Mouse (Mus musculus): ENCODE measurements around the gene Hnrnpdl. TPM values are rescaled to one million over a fixed set of nuclear protein-coding genes. Genes with fewer than 3 reads are reported as not detected.
A peak's percentile ranks its signal among the peaks of the same experiment; 100 is the strongest.

Hnrnpdl gene
- polyA plus RNA-seq, 2 experiments, result 184 to 454 TPM

- no peaks in the 10 kb centered on the region for H3K27me3 ChIP-seq (ENCODE audit: control insufficient read depth, insufficient read depth, low read length)
- H3K27ac ChIP-seq (replicated peaks; ENCODE audit: low read depth, low read length), result no peak overlapping the region
- TF ChIP-seq POLR2A (IDR thresholded peaks at IDR 0.05; ENCODE audit: borderline replicate concordance, extremely low read depth, insufficient read depth, insufficient read length), result no peak
- WGBS, result 13% methylated on average over 6 of the region's 6 CpGs
- H3K36me3 ChIP-seq (ENCODE audit: control insufficient read depth, insufficient read depth, low read length), result peaks cover 37% of the 10 kb centered on the region
- no peak overlapping the region for H3K4me2 ChIP-seq (replicated peaks; ENCODE audit: low read depth, low read length, severe bottlenecking)
- H3K4me1 ChIP-seq (ENCODE audit: control insufficient read depth, insufficient read depth, low read length), result peaks cover 2% of the 10 kb centered on the region; the same call in 1 of the 2 replicates
- no peak overlapping the region for H3K4me3 ChIP-seq (replicated peaks; ENCODE audit: low read length)
- H3K9ac ChIP-seq (ENCODE audit: low read depth, low read length, severe bottlenecking), result no peak overlapping the region
- peak; percentile 91 for DNase-seq (ENCODE audit: low spot score)
- no peaks in the 10 kb centered on the region for H3K9me3 ChIP-seq (ENCODE audit: control insufficient read depth, low read length)
- ATAC-seq (ENCODE audit: low FRiP score, low read depth), result peak; percentile 78
Measured at GRCm38 (mm10) chr5:100030069-100030468, 9.4 kb downstream of the Hnrnpdl start.

- WGBS, result 75% methylated on average over 1 of the region's 1 CpGs
- no peaks in the 10 kb centered on the region for H3K27me3 ChIP-seq (ENCODE audit: control insufficient read depth, insufficient read depth, low read length)
- no peak for TF ChIP-seq POLR2A (IDR thresholded peaks at IDR 0.05; ENCODE audit: borderline replicate concordance, extremely low read depth, insufficient read depth, insufficient read length)
- H3K27ac ChIP-seq (replicated peaks; ENCODE audit: low read depth, low read length), result no peak overlapping the region
- ATAC-seq (ENCODE audit: low FRiP score, low read depth) (no peak), DNase-seq (ENCODE audit: low spot score) (no peak)
- no peaks in the 10 kb centered on the region for H3K9me3 ChIP-seq (ENCODE audit: control insufficient read depth, low read length)
- H3K4me2 ChIP-seq (replicated peaks; ENCODE audit: low read depth, low read length, severe bottlenecking), result no peak overlapping the region
- no peaks in the 10 kb centered on the region for H3K36me3 ChIP-seq (ENCODE audit: control insufficient read depth, insufficient read depth, low read length)
- H3K9ac ChIP-seq (ENCODE audit: low read depth, low read length, severe bottlenecking), result no peak overlapping the region
- no peak overlapping the region for H3K4me3 ChIP-seq (replicated peaks; ENCODE audit: low read length)
- no peaks in the 10 kb centered on the region for H3K4me1 ChIP-seq (ENCODE audit: control insufficient read depth, insufficient read depth, low read length)
Measured at GRCm38 (mm10) chr5:100024868-100025267, 14.6 kb downstream of the Hnrnpdl start.

- no peak for DNase-seq (ENCODE audit: low spot score)
- WGBS, result 72% methylated on average over 5 of the region's 5 CpGs
- H3K27ac ChIP-seq (replicated peaks; ENCODE audit: low read depth, low read length), result no peak overlapping the region
- H3K4me3 ChIP-seq (replicated peaks; ENCODE audit: low read length), result no peak overlapping the region
- H3K9me3 ChIP-seq (ENCODE audit: control insufficient read depth, low read length), result no peaks in the 10 kb centered on the region
- no peak for TF ChIP-seq POLR2A (IDR thresholded peaks at IDR 0.05; ENCODE audit: borderline replicate concordance, extremely low read depth, insufficient read depth, insufficient read length)
- no peaks in the 10 kb centered on the region for H3K27me3 ChIP-seq (ENCODE audit: control insufficient read depth, insufficient read depth, low read length)
- H3K4me1 ChIP-seq (ENCODE audit: control insufficient read depth, insufficient read depth, low read length), result no peaks in the 10 kb centered on the region
- no peak overlapping the region for H3K4me2 ChIP-seq (replicated peaks; ENCODE audit: low read depth, low read length, severe bottlenecking)
- ATAC-seq (ENCODE audit: low FRiP score, low read depth), result no peak
- no peak overlapping the region for H3K9ac ChIP-seq (ENCODE audit: low read depth, low read length, severe bottlenecking)
- no peaks in the 10 kb centered on the region for H3K36me3 ChIP-seq (ENCODE audit: control insufficient read depth, insufficient read depth, low read length)
Measured at GRCm38 (mm10) chr5:100024403-100024802, 15.1 kb downstream of the Hnrnpdl start.

- no peak overlapping the region for H3K4me3 ChIP-seq (replicated peaks; ENCODE audit: low read length)
- no peaks in the 10 kb centered on the region for H3K36me3 ChIP-seq (ENCODE audit: control insufficient read depth, insufficient read depth, low read length)
- no peaks in the 10 kb centered on the region for H3K9me3 ChIP-seq (ENCODE audit: control insufficient read depth, low read length)
- H3K27me3 ChIP-seq (ENCODE audit: control insufficient read depth, insufficient read depth, low read length), result no peaks in the 10 kb centered on the region
- H3K4me2 ChIP-seq (replicated peaks; ENCODE audit: low read depth, low read length, severe bottlenecking), result no peak overlapping the region
- no peak for DNase-seq (ENCODE audit: low spot score)
- no peaks in the 10 kb centered on the region for H3K4me1 ChIP-seq (ENCODE audit: control insufficient read depth, insufficient read depth, low read length)
- no peak overlapping the region for H3K27ac ChIP-seq (replicated peaks; ENCODE audit: low read depth, low read length)
- H3K9ac ChIP-seq (ENCODE audit: low read depth, low read length, severe bottlenecking), result no peak overlapping the region
- no peak for ATAC-seq (ENCODE audit: low FRiP score, low read depth)
- no peak for TF ChIP-seq POLR2A (IDR thresholded peaks at IDR 0.05; ENCODE audit: borderline replicate concordance, extremely low read depth, insufficient read depth, insufficient read length)
Measured at GRCm38 (mm10) chr5:100020089-100020488, 19.4 kb downstream of the Hnrnpdl start.

GRCm38 (mm10) chr5:100012599-100012998 lies 26.9 kb downstream of the Hnrnpdl start:
- H3K27me3 ChIP-seq (ENCODE audit: control insufficient read depth, insufficient read depth, low read length), result no peaks in the 10 kb centered on the region
- H3K4me2 ChIP-seq (replicated peaks; ENCODE audit: low read depth, low read length, severe bottlenecking), result no peak overlapping the region
- no peak overlapping the region for H3K4me3 ChIP-seq (replicated peaks; ENCODE audit: low read length)
- DNase-seq (ENCODE audit: low spot score), result no peak
- no peak overlapping the region for H3K27ac ChIP-seq (replicated peaks; ENCODE audit: low read depth, low read length)
- no peaks in the 10 kb centered on the region for H3K9me3 ChIP-seq (ENCODE audit: control insufficient read depth, low read length)
- WGBS, result 83% methylated on average over 9 of the region's 9 CpGs
- H3K9ac ChIP-seq (ENCODE audit: low read depth, low read length, severe bottlenecking), result no peak overlapping the region
- no peaks in the 10 kb centered on the region for H3K36me3 ChIP-seq (ENCODE audit: control insufficient read depth, insufficient read depth, low read length)
- TF ChIP-seq POLR2A (IDR thresholded peaks at IDR 0.05; ENCODE audit: borderline replicate concordance, extremely low read depth, insufficient read depth, insufficient read length), result no peak
- ATAC-seq (ENCODE audit: low FRiP score, low read depth), result no peak
- H3K4me1 ChIP-seq (ENCODE audit: control insufficient read depth, insufficient read depth, low read length), result no peaks in the 10 kb centered on the region

GRCm38 (mm10) chr5:100008485-100008884 lies 31.0 kb downstream of the Hnrnpdl start:
- DNase-seq (ENCODE audit: low spot score) (no peak), ATAC-seq (ENCODE audit: low FRiP score, low read depth) (no peak)
- H3K4me1 ChIP-seq (ENCODE audit: control insufficient read depth, insufficient read depth, low read length), result no peaks in the 10 kb centered on the region
- H3K9ac ChIP-seq (ENCODE audit: low read depth, low read length, severe bottlenecking), result no peak overlapping the region
- H3K36me3 ChIP-seq (ENCODE audit: control insufficient read depth, insufficient read depth, low read length), result no peaks in the 10 kb centered on the region
- no peak overlapping the region for H3K4me3 ChIP-seq (replicated peaks; ENCODE audit: low read length)
- WGBS, result 59% methylated on average over 3 of the region's 3 CpGs
- H3K4me2 ChIP-seq (replicated peaks; ENCODE audit: low read depth, low read length, severe bottlenecking), result no peak overlapping the region
- no peaks in the 10 kb centered on the region for H3K27me3 ChIP-seq (ENCODE audit: control insufficient read depth, insufficient read depth, low read length)
- no peaks in the 10 kb centered on the region for H3K9me3 ChIP-seq (ENCODE audit: control insufficient read depth, low read length)
- no peak for TF ChIP-seq POLR2A (IDR thresholded peaks at IDR 0.05; ENCODE audit: borderline replicate concordance, extremely low read depth, insufficient read depth, insufficient read length)
- no peak overlapping the region for H3K27ac ChIP-seq (replicated peaks; ENCODE audit: low read depth, low read length)

All from limb, embryonic 14.5 days (tissue).